Mouse (Mus musculus) stomach, embryonic 16.5 days (tissue): Measurements from ENCODE around the gene Syt6. TPM values are rescaled to one million over a fixed set of nuclear protein-coding genes. Genes with fewer than 3 reads are reported as not detected.

Source experiments
- ATAC-seq: fragments of 200-750 bp; cut with Nextera tagmentation; 2 replicates; pipeline ENCODE4 v1.8.0; 2017; ENCODE audit warnings: moderate number of reproducible peaks, moderate TSS enrichment; ENCODE audit not compliant: insufficient read depth, low FRiP score
- H3K27ac ChIP-seq: fragments of 300-500 bp; sonication (generic); 2 replicates; pipeline ENCODE4 v1.5.1; 2014; ENCODE audit warnings: low read length
- H3K27me3 ChIP-seq: fragments of 300-500 bp; sonication (generic); 2 replicates; pipeline ENCODE4 v1.6.1; 2014; ENCODE audit warnings: low read length, control low read depth, mixed read lengths; ENCODE audit not compliant: control insufficient read depth, insufficient read depth
- H3K36me3 ChIP-seq: fragments of 300-500 bp; sonication (generic); 2 replicates; pipeline ENCODE4 v1.6.1; 2014; ENCODE audit warnings: low read length; ENCODE audit not compliant: control insufficient read depth, insufficient read depth
- H3K4me1 ChIP-seq: fragments of 300-500 bp; sonication (generic); 2 replicates; pipeline ENCODE4 v1.6.1; 2014; ENCODE audit warnings: low read length, control low read depth, mixed read lengths; ENCODE audit not compliant: control insufficient read depth, insufficient read depth
- H3K4me2 ChIP-seq: fragments of 300-500 bp; sonication (generic); 2 replicates; pipeline ENCODE4 v1.6.1; 2014; ENCODE audit warnings: low read depth, low read length, mixed read lengths
- H3K4me3 ChIP-seq: fragments of 300-500 bp; sonication (generic); replicated peaks from 2 replicates; pipeline ENCODE4 v1.5.1; 2014; ENCODE audit warnings: mild to moderate bottlenecking, low read length
- H3K9ac ChIP-seq: fragments of 300-500 bp; sonication (generic); 2 replicates; pipeline ENCODE4 v1.6.1; 2014; ENCODE audit warnings: low read length
- H3K9me3 ChIP-seq: fragments of 300-500 bp; sonication (generic); replicated peaks from 2 replicates; pipeline ENCODE4 v1.6.1; 2016; ENCODE audit warnings: low read length, control low read depth; ENCODE audit not compliant: control insufficient read depth
- WGBS: fragments of 180-500 bp; shearing (Covaris S2); extraction: QIAGEN DNeasy Blood & Tissue Kit; methylation state at CpG from one replicate; pipeline ENCODE4 v1.1.7; 2014; 5-methylcytosine and 5-hydroxymethylcytosine counted together
- polyA plus RNA-seq: library from polyadenylated mRNA; unstranded; fragments of >200 nt; fragmentation: Nextera tagmentation; extraction: Ambion mirVana; gene quantifications from 2 replicates; pipeline ENCODE4 v1.2.1, GENCODE M21; 2015

The Syt6 gene
- polyA plus RNA-seq, 1 experiment from 2014 or later = 1.9 TPM

DNA sequence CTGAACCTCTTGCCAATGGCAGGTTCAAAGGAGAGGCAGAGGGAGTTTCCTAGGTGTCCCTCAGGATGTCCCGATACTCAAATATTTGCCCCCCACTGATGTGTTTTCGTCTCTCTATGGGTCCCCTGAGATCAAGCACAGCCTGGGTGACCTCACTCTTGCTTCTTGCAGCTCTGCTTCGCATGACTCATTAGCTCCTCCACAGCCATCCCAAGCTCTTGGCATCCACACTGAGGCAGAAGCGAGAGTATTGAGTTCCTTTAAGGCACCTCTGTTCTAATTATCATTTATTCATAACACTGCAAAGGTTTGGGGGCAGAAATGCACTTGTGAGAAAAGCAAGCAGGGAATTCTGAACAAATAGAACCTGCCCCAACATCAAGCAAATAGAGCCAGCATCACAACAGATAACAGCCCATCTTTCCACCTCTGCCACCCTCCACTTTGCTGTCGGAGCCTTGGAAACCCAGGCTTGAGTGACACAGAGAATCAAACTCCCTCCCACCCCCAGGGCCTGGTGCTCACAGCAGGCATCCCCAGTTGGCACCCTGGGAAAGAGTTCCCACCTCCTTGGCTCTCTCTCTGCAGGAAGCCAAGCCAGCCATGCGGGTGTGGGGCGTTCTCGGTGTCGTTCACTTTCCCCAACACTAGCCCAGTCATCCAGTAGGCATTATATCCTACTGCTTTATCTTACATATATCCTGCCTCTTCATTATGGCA lies 37.8 kb downstream of the Syt6 start:
- Histone ChIP-seq H3K36me3 (no peaks in the 10 kb centered on the region), H3K27me3 (no peaks in the 10 kb centered on the region), H3K27ac (no peak overlapping the region), H3K4me2 (no peak overlapping the region), H3K9ac (no peak overlapping the region), H3K4me1 (no peaks in the 10 kb centered on the region), H3K9me3 (no peaks in the 10 kb centered on the region), H3K4me3 (no peak overlapping the region)
- ATAC-seq = no peak
- 61% methylated on average over 9 of the region's 9 CpGs for WGBS

DNA sequence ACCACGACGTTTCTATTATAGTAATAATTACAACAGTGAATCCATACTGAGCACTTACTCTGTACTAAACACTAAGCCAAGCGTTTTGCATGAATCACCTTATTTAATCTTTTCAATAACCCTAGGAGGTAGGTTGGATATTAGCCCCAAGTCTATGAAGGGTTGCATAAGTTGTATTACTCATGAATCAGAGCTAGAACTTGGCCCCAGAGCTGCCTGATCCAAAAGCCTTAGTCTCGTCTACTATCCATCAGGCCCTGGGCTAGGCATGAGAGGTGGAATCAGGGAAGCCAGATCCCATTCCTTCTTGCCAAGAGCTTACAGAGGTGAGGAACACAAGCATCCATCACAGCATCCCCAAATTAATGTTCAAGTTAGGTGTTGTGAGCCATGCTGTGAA lies 40.6 kb downstream of the Syt6 start:
- H3K9ac ChIP-seq = no peak overlapping the region
- H3K9me3 ChIP-seq = no peaks in the 10 kb centered on the region
- H3K27me3 ChIP-seq = no peaks in the 10 kb centered on the region
- no peaks in the 10 kb centered on the region for H3K4me1 ChIP-seq
- H3K36me3 ChIP-seq = no peaks in the 10 kb centered on the region
- no peak overlapping the region for H3K27ac ChIP-seq
- no peak for ATAC-seq
- WGBS = 70% methylated on average over 4 of the region's 4 CpGs
- H3K4me2 ChIP-seq = no peak overlapping the region
- H3K4me3 ChIP-seq = no peak overlapping the region

DNA sequence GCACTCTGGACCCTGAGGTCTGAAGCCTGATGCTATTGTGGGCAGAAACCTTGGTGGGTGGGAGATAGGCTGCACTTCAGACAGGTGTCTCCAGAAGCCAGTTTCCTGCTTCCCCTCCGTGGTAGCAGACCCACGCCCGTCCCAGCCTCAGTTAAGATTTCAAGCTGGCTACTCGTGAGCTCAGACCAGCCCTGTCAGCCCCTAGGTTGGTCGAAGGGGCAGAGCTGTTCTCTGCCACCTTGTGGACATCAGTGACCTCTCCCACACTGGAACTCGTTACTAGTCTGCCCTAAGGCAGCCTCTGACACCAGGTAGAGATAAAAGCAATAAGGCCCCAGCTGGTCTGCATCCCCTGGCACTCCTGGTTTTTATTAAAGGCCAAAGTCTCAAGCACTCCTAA lies 42.0 kb downstream of the Syt6 start:
- Histone ChIP-seq H3K27me3 (no peaks in the 10 kb centered on the region), H3K9ac (no peak overlapping the region), H3K4me3 (no peak overlapping the region), H3K9me3 (no peaks in the 10 kb centered on the region), H3K27ac (no peak overlapping the region), H3K36me3 (no peaks in the 10 kb centered on the region), H3K4me2 (no peak overlapping the region), H3K4me1 (no peaks in the 10 kb centered on the region)
- 40% methylated on average over 6 of the region's 6 CpGs for WGBS
- ATAC-seq = no peak

DNA sequence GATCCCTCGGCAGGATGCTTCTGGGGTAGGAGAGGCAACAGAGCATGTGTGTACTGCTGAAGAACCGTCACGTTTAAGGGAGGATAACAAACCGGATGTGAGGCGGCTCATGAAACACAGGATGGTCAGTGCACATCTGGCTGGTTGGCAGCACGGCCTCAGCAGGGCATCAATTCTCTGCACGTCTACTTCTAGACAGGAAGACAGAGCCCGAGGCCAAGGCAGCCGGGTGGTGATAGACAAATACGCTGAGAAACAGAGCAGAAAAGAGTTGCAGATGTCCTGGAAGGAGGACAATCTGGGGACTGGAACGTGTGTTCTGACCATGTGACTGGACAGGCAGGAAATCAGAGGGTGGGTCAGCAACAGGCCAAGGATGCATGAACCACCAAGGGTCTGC lies 45.1 kb downstream of the Syt6 start:
- Histone ChIP-seq H3K4me3 (no peak overlapping the region), H3K4me2 (no peak overlapping the region), H3K9me3 (no peaks in the 10 kb centered on the region), H3K36me3 (no peaks in the 10 kb centered on the region), H3K27ac (no peak overlapping the region), H3K9ac (no peak overlapping the region), H3K27me3 (no peaks in the 10 kb centered on the region), H3K4me1 (no peaks in the 10 kb centered on the region)
- WGBS = 66% methylated on average over 11 of the region's 11 CpGs
- no peak for ATAC-seq

DNA sequence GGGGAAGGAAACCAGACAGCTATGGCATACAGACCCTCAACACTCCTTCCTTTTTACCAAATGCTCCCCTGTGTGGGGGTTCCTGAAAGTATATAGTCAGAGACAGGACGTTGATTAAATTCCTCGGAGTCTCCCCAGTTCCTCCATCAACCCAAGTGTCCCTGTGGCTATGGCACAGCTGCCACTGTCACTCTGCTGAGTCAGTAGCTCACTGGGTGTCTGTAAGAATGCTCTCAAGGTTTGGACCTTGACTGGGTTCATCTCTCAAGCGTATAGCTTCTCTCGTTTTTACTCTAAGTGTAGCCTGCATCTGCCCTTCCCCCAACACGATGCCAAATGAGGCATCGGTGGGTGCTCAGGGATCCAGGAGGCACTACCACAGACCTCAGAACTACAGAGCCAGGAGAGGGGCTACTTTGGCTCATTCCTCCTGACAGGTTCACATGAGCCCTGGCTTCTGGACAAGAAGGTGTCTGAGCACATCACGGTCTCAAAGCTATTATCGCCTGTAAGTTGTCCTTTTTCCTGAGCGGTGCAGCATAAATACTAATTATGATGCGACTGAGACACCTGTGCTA lies 49.0 kb downstream of the Syt6 start:
- ATAC-seq = no peak
- H3K27me3 ChIP-seq = no peaks in the 10 kb centered on the region
- H3K9ac ChIP-seq = no peak overlapping the region
- H3K4me3 ChIP-seq = no peak overlapping the region
- no peaks in the 10 kb centered on the region for H3K4me1 ChIP-seq
- H3K9me3 ChIP-seq = no peaks in the 10 kb centered on the region
- no peaks in the 10 kb centered on the region for H3K36me3 ChIP-seq
- no peak overlapping the region for H3K4me2 ChIP-seq
- H3K27ac ChIP-seq = no peak overlapping the region
- 86% methylated on average over 10 of the region's 10 CpGs for WGBS

DNA sequence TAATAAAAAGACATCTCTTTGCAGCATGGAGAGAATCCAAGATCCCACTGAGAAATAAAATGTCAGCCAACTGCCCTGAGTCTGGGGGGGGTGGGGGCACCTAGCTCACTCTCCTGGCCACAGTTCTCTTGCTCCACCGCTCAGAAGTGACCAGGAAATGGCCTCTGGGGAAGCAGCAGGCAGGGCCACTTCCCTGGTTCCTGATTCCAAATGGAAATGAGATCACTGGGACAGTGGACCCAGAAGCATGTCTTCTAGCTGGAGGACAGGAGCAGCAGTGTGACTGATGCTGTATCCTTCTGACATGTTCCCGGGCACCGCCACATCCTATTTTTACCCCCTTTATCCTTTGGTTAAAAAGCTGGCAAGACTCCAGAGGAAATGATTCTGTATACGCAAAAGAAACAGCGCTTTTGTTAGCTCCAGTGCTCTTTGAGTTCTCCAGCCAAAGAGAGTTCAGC lies 49.6 kb downstream of the Syt6 start:
- no peak for ATAC-seq
- H3K4me3 ChIP-seq = no peak overlapping the region
- 35% methylated on average over 5 of the region's 5 CpGs for WGBS

DNA sequence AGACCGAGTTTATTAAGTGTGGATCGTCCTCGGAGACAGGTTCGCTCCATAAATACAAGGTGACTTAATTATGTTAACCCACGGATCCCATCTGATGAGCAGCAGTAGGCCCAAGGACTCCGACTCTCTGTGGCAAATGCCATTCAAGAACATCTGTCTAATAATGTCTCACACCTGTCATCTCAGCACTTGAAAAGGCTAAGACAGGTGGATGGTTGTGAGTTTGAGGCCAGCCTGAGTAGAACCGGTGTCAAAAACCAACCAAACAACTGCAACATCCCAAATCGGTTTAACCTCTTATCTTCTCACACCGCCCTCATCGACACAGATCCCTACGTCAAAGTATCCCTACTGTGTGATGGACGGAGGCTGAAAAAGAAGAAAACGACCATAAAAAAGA lies 50.1 kb downstream of the Syt6 start:
- no peak for ATAC-seq
- H3K9ac ChIP-seq = no peak overlapping the region
- H3K27ac ChIP-seq = no peak overlapping the region
- no peak overlapping the region for H3K4me3 ChIP-seq
- no peaks in the 10 kb centered on the region for H3K9me3 ChIP-seq
- H3K36me3 ChIP-seq = no peaks in the 10 kb centered on the region
- no peak overlapping the region for H3K4me2 ChIP-seq
- 87% methylated on average over 13 of the region's 13 CpGs for WGBS
- H3K27me3 ChIP-seq = no peaks in the 10 kb centered on the region
- H3K4me1 ChIP-seq = no peaks in the 10 kb centered on the region

More for the DNA sequence above, 49.6 kb downstream of the Syt6 start:
- no peak overlapping the region for H3K4me2 ChIP-seq
- no peaks in the 10 kb centered on the region for H3K9me3 ChIP-seq
- no peak overlapping the region for H3K9ac ChIP-seq
- no peak overlapping the region for H3K27ac ChIP-seq
- H3K27me3 ChIP-seq = no peaks in the 10 kb centered on the region
- no peaks in the 10 kb centered on the region for H3K4me1 ChIP-seq
- no peaks in the 10 kb centered on the region for H3K36me3 ChIP-seq

DNA sequence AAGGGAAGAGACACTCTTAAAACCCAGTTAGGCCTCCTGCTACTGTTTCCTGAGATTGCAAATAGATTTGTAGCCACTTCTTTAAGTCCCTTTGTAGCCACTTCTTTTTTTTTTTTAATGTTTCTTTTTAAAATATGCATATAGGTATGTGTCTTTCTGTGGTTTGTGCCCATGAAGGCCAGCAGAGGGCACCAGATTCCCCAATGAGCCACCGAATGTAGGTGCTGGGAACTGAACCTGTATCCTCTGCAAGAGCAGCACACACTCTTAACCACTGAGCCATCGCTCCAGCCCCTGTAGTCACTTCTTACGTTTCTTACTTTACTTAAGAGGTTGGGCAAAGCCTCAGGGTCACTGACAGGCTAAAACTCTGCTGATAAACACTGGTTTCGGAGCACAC lies 51.5 kb downstream of the Syt6 start:
- no peaks in the 10 kb centered on the region for H3K36me3 ChIP-seq
- no peaks in the 10 kb centered on the region for H3K27me3 ChIP-seq
- no peak overlapping the region for H3K4me2 ChIP-seq
- no peak overlapping the region for H3K27ac ChIP-seq
- H3K4me3 ChIP-seq = no peak overlapping the region
- 88% methylated on average over 4 of the region's 4 CpGs for WGBS
- H3K9ac ChIP-seq = no peak overlapping the region
- H3K4me1 ChIP-seq = no peaks in the 10 kb centered on the region
- H3K9me3 ChIP-seq = no peaks in the 10 kb centered on the region
- no peak for ATAC-seq

DNA sequence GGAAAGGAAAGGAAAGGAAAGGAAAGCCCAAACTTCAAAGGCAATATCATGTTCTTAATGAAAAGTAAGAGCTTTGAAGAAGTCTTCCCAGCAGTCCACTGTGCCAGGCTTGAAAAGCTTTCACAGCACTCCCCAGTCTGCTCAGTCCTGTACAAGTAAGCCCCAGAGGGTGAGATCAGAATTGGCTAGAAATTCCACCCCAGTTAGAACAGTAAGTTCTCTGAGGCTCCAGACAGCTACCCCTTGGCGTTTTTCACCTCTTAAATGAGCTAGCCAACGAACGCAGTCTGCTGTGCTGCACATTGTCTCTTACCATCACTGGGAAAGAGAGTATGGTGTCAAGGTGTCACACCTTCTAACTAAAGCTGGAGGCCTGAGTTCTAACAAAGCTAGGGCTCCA lies 52.6 kb downstream of the Syt6 start:
- Histone ChIP-seq H3K27ac (no peak overlapping the region), H3K4me1 (no peaks in the 10 kb centered on the region), H3K27me3 (no peaks in the 10 kb centered on the region), H3K4me3 (no peak overlapping the region), H3K9ac (no peak overlapping the region), H3K9me3 (no peaks in the 10 kb centered on the region), H3K4me2 (no peak overlapping the region), H3K36me3 (no peaks in the 10 kb centered on the region)
- 81% methylated on average over 3 of the region's 3 CpGs for WGBS
- ATAC-seq = no peak
